Mouse (Mus musculus): ENCODE data around the gene Nkain2. TPM values are rescaled to one million over a fixed set of nuclear protein-coding genes. Genes with fewer than 3 reads are reported as not detected.
A peak's percentile ranks its signal among the peaks of the same experiment; 100 is the strongest.
"Not testable (repeated sequence)": the region's sequence is repeated elsewhere in the genome, so short reads cannot be mapped to it uniquely, and the experiment has no call there.

The Nkain2 gene
- total RNA-seq, 2 experiments from 2014 or later: 23.5 to 29.3 TPM

- no peak for DNase-seq (ENCODE audit: low spot score in 2 of 2)
Observed at GRCm38 (mm10) chr10:32091354-32091753, 798.9 kb downstream of the Nkain2 start.

DNA sequence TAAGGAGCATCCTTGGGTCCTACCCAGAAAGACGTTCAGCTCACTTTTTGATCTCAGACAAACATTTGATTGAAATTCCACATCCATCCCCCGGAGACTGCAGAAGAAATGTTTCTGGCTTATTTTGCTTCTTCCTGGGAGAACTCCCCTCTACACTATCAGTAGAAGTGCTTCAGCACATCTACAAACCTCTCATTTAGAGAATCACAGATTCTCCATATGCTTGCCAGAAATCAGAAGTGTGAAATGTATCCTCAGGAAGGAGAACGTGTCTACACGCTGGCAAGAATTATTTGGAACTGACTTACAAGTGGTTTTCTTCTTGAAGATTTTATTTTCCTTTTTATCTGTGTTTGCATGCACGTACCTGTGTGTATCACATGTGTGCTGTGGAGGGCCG, 829.9 kb downstream of the Nkain2 start:
- DNase-seq (ENCODE audit: low spot score in 2 of 2): no peak

DNA sequence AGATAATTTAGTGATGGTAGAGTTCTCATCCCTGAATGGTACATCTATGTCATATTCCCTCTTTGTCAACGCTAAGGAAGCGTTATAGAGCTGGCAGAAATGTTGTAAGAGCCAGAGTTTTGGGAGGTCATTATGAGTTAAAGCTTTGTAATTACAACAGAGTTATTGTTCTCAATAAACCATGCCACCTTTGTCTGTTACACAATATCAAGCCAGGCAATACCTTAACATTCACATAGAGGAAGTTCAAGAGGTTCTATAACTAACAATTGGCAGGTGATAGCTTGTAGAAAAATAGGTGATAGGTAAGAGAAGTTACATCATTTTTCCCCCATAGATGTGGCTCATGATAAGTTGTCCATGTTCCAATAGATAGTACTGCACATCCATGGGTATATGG, 832.0 kb downstream of the Nkain2 start:
- no peak for DNase-seq (ENCODE audit: low spot score in 2 of 2)

GRCm38 (mm10) chr10:32052546-32053295, 837.5 kb downstream of the Nkain2 start:
- DNase-seq (ENCODE audit: low spot score in 2 of 2): no peak

GRCm38 (mm10) chr10:32052045-32052444, 838.2 kb downstream of the Nkain2 start:
- no peak for DNase-seq (ENCODE audit: low spot score in 2 of 2)

GRCm38 (mm10) chr10:32029996-32030395, 860.3 kb downstream of the Nkain2 start:
- peak; percentile 15 to 24 for DNase-seq (ENCODE audit: low spot score in 2 of 2)

GRCm38 (mm10) chr10:32018385-32018784, 871.9 kb downstream of the Nkain2 start:
- no peak for DNase-seq (ENCODE audit: low spot score in 2 of 2)

DNA sequence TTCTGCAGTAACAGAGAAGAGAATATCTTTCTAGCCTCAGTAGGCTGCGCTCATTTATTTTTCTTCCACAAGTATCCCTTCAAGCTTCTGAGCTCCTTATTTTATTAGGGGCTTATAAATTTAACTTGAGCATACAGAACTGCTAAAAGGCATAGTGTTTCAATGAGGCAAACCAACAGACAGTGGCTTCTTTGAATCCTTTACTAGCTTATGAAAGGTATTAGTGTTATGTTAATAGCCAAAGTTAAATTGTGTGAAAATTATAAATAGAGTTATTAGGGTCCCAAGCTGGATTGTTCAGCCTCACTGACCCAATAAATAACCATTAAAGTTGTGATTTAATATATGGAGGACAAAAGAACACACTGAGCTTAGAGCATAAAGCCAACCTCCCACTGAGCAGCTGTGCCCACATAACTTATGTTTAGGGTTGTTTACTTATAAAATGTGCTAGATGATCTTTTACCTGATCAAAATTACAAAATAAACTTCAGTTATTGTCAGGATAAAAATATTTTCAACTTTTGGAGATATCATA, 889.0 kb downstream of the Nkain2 start:
- DNase-seq (ENCODE audit: low spot score in 2 of 2): no peak

DNA sequence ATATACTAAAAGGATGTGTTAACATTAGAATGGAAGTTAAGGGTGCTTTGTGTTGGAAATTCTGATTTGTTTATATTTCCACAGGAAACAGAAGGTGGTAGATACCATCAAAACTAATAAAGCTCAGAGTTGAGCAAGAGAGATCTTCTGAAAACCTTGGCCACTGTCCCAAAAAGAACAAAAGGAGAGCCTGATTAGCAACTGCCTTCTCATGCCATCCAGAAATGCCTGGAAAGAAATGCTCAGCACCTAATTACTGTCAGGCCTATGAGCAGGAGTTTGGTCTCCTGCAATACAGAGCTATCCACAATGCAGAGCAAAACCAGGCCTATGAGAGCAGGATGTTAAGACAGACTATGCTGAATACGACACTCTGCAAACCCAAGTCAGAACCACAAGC, 897.1 kb downstream of the Nkain2 start:
- DNase-seq (ENCODE audit: low spot score in 2 of 2): no peak

DNA sequence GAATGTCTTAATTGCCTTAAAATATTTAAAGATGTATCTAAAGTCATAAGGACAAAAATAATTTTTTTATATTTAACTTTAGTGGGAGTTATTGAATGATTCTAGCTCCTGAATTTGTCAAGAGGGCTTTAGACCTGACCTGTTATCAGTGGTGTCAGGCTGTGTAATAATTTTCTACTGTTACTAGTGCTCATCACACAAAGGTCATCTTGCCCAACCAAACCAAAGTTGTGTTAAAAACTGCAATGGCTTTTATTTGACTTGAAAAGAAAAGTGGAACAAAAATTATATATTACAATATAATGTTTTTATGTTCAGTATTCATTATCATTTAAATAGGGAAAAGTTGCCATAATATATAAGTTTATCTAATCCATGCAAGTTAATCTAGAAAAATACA, 911.9 kb downstream of the Nkain2 start:
- DNase-seq (ENCODE audit: low spot score in 2 of 2): no peak

GRCm38 (mm10) chr10:31947178-31947726, 943.0 kb downstream of the Nkain2 start:
- no peak for DNase-seq (ENCODE audit: low spot score in 2 of 2)

DNA sequence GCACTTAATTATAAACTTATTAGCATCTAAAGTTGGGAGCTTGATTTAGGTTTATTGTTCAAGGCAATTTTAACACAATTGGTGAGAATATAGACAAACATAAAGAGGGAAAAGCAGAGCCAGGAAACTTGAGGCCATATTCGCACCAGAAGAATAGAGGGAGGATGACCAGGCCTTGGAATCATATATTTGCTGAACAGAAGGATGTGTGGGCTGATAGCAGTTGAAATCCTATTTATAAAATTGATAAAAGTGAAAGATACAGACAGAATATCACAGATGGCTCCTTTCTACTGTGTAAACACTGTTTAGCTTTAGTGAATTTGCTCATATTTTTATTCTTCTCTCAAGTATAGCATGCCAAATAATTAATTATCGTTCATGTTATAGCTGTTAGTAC, 958.3 kb downstream of the Nkain2 start:
- DNase-seq (ENCODE audit: low spot score in 2 of 2): no peak

DNA sequence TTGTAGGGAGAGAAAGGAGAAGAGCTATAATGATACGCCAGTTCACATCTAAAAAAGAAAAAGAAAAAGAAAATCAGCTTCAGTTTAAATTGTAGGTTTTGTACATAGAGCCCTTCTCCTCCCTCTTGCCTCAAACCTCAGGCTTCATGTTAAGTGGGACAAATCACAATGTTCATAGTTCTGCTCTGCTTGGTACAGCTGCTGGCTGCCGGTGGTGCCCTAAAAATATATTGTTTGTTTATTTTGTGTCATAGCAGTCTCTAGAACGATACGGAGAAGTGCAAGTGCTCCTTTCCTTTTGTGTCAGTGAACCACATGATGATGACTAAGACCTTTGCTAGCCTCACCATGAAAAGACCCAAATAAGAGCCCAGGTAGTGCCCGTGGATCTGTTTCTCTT, 962.6 kb downstream of the Nkain2 start:
- DNase-seq (ENCODE audit: low spot score in 2 of 2): peak in 1 of 2 experiments; percentile 5

DNA sequence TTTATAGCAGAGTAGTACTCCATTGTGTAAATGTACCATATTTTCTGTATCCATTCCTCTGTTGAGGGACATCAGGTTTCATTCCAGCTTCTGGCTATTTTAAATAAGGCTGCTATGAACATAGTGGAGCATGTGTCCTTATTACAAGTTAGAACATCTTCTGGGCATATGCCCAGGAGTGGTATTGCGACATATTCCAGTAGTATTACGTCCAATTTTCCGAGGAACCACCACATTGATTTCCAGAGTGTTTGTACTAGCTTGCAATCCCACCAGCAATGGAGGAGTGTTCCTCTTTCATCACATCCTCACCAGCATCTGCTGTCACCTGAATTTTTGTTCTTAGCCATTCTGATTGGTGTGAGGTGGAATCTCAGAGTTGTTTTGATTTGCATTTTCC, 969.4 kb downstream of the Nkain2 start:
- not testable (repeated sequence) for DNase-seq (ENCODE audit: low spot score in 2 of 2)

GRCm38 (mm10) chr10:31907488-31907887, 982.8 kb downstream of the Nkain2 start:
- no peak for DNase-seq (ENCODE audit: low spot score in 2 of 2)

GRCm38 (mm10) chr10:31899501-31899900, 990.8 kb downstream of the Nkain2 start:
- DNase-seq (ENCODE audit: low spot score in 2 of 2): no peak

DNA sequence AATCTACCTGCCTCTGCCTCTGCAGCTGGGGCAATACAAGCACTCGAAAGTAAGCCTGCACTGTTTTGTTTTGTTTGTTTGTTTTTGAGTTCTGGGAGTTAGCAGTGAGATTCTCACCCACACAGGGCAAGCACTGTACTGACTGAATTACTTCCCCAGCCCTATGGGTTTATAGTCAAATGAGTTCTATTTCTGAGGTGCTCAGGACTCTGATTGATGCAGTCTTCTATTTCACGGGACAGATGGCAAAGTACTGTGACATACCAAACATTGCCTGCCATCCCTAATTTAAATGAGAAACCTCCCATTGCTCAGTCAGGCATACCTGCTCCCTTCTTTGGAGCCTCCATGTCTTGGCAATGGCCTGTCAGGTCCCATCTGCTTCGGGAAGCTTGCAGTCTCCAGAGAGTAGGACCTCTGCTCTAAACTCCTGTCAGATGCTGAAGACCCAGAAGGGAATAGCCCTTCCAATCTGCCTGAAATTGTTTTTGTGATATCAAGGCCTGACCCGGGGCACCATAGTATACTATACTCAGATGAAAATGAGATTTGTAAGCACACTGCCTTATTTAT, 1016.9 kb downstream of the Nkain2 start:
- no peak for DNase-seq (ENCODE audit: low spot score in 2 of 2)

DNA sequence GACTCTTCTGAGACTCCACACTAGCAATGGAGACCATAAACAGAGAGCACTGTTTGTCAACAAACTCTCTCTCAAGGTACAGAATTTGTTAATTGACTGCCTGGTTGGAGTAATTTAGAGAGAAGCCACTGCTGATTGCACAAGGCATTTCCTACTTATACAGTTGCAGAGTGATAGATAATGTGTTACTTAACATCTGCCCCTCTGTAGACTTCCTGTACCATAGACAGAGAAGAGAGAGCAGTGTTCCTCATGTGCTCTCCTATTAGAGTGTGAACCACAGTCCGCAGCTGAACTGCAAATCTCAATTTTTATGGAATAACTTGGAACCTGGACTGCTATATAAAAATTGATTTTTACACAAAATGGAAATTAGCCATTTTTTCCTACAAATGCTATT, 1022.0 kb downstream of the Nkain2 start:
- no peak for DNase-seq (ENCODE audit: low spot score in 2 of 2)

DNA sequence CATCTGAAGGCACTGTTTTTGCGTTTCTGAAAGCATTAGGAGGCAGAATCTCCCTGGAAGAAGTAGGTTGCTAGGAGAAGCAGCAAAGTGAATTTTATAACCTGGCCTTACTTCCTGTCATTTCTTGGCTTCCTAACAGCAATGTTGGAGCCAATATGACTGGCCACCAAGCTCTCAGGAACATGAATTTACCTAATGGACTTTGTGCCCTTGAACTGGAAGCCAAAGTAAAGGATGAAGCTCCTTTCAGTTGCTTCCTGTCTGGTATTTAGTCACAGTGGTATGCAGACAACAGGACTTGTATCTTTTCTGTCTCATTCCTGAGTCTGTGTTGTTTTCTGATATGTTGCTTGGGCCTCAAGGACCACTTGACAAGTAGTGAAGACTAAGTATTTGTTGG, 1063.2 kb downstream of the Nkain2 start:
- no peak for DNase-seq (ENCODE audit: low spot score in 2 of 2)

DNA sequence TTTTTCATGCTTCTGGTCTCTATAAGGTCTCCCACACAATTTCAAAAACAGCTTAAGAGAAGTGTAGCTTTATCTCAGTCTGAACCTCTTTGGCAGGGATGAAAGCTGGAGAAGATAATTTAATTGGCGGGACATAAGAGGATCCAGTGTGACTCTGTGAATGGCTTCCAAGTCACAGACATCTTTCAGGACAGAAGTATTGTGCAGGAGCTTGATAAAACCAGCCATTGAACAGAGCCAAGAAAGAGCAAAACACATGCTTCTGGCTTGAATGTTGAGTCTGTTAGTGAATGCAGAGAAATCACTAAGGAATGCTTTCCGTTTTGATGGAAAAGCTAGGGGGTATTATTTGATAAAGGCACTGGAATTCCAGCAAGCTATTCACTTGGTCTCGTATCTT, 1077.7 kb downstream of the Nkain2 start:
- no peak for DNase-seq (ENCODE audit: low spot score in 2 of 2)

DNA sequence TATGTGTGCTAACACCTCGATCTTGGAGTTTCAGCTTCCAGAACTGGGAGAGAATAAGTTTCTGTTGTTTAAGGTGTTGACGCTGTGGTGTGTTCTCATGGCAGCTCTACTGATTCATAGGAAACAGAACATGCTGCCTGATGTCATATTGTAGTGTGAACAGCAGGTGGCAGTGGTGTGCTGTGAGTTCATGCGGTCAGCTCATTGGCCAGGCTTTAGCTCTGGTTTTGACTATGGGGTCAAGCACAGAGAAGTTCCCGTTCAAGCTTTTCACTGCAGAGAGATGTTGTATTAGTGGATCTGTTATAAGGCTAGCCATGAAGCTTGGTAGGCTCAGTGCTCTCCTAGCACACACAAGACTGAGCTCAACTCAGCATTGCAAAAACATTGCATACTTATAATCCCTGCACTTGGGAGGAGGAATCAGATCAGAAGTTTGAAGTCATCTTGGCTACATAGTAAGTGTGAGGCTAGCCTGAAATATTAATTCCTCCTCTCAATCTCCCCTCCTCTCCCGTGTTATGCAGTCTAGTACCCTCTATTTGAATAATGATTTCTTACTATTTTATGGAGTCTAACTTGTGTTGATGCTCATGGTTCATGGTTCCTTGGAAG, 1147.7 kb downstream of the Nkain2 start:
- peak; percentile 67 to 77 for DNase-seq (ENCODE audit: low spot score in 2 of 2)

DNA sequence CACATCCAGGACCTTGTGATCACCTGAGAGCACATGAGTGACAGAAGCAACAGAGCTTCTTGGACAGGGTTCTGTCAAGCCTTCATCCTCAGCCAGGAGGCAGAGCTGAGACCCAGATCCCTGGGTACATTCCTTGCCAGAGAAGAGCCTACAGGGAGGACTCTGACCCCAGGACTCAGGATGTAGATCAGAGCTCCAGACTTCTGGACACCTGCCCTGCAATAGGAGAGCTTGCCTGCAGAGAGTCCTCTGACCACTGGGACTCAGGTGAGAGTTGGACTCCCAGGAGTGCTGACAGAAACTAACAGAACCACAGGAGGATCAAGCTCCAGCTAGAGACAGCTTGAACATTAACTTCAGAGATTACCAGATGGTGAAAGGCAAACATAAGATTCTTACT, 1162.2 kb downstream of the Nkain2 start:
- no peak for DNase-seq (ENCODE audit: low spot score in 2 of 2)

Measured in left cerebral cortex, adult 18-20 months (tissue).